Mouse (Mus musculus): ENCODE results near the gene Ppp1r12c. TPM values are rescaled to one million over a fixed set of nuclear protein-coding genes. Genes with fewer than 3 reads are reported as not detected.
A peak's percentile ranks its signal among the peaks of the same experiment; 100 is the strongest.

The Ppp1r12c gene
- polyA plus RNA-seq, 1 experiment from 2014 or later = 42.1 TPM

DNA sequence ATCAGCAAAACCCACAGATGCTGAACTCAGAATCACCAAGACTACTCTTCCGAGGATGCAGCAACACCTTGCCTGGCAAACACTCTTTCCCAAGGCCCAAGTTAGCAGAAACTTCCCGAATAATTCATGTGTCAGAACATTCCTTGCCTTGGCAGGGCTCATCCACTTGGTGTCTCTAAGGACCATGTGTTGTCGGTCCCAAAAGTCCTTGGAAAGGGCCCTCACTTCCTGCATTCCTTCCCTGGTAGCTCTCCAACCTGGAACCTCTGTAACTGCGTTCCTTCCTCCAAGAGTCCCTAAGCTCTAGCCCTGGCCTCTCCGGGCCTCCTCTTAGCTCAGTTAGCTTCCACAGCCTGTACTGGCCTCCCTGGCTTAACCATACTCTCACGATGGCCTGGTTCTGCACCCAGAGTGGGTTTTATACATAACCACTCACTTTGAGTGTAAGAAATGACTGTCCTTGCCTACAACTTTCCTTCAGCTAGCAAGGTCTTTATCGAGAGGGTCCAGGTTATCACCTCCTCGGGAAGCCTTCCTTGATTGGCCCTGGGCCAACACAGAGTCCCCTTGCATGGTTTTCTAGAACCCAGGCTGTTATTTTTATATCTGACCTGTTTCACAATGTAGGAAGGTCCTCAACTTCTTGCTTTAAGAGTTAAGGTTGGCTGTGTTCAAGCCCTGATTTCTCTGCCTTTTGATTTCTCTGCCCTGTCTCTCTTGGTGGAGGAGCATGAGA, 10.2 kb upstream of the Ppp1r12c start:
- peaks cover 17% of the 10 kb centered on the region for H3K4me1 ChIP-seq

DNA sequence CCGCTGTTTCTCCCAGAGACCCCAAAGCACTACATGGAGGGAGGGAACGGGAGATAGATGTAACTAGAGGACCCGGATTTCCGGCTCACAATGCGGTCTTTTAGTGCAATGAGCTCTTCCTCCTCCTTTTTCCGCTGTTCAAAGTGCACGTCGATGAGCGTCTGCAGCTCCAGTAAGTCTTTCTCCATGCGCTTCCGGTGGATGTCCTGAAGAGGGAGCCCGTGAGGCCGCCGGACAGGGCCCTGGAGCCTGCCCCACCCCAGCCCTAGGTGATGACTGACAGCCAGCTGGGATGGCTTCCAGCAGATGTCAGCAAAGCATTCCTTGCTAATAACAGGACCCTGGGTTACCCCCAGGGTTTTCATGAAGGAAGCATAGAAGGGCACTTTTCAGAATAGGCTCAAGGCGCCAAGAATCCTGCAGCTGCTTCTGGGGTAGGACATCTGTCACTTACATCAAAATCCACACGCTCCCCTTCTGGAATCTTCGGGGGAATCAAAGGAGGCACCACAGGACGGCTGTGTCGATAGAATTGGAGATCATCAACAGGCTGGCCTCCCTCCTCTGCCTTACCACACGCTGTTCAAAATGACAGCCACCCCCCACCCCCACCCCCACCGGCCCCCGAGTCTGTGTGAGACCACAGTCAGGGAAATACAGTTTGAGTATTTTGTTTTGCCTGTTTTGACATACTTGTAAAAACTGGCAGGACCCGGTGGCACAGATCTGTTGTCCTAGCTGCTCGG, 8.6 kb upstream of the Ppp1r12c start:
- H3K9me3 ChIP-seq (replicated peaks) = no peaks in the 10 kb centered on the region
- peak; percentile 82 for DNase-seq (ENCODE audit: low spot score)
- WGBS = 20% methylated on average over 24 of the region's 24 CpGs
- peaks cover 5% of the 10 kb centered on the region; the same call in 1 of the 2 replicates for H3K4me1 ChIP-seq
- H3K27ac ChIP-seq = no peak overlapping the region
- H3K36me3 ChIP-seq = no peaks in the 10 kb centered on the region
- H3K4me3 ChIP-seq = no peak overlapping the region
- H3K27me3 ChIP-seq (ENCODE audit: low read depth, poor library complexity, severe bottlenecking) = peaks cover 7% of the 10 kb centered on the region

More for the DNA sequence above, 10.2 kb upstream of the Ppp1r12c start:
- 81% methylated on average over 8 of the region's 8 CpGs for WGBS
- DNase-seq (ENCODE audit: low spot score) = no peak
- Histone ChIP-seq H3K27ac (no peak overlapping the region), H3K36me3 (no peaks in the 10 kb centered on the region), H3K4me3 (no peak overlapping the region), H3K9me3 (replicated peaks) (no peaks in the 10 kb centered on the region), H3K27me3 (ENCODE audit: low read depth, poor library complexity, severe bottlenecking) (peaks cover 7% of the 10 kb centered on the region)

DNA sequence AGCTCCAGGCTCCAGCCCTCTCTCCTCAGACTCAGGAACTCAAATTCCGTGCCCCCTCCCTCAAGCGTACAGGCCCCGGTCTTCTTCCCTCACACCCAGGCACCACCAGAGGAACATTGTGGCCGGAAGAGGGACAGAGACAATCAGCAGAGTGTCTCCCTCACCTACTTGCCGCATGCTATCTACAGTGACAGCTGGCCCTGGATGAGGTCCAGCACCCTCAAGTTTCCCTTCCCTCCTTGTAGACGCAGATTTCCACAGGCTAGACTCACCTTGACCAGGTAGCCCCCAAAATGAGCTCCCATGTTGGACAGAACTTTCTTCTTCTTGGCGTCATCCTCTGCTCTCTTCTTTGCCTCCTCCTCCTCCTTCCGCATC, 7.2 kb upstream of the Ppp1r12c start:
- Histone ChIP-seq H3K4me1 (peaks cover 5% of the 10 kb centered on the region; the same call in 1 of the 2 replicates), H3K27ac (no peak overlapping the region), H3K9me3 (replicated peaks) (no peaks in the 10 kb centered on the region), H3K36me3 (no peaks in the 10 kb centered on the region), H3K27me3 (ENCODE audit: low read depth, poor library complexity, severe bottlenecking) (peaks cover 7% of the 10 kb centered on the region), H3K4me3 (no peak overlapping the region)
- DNase-seq (ENCODE audit: low spot score) = no peak
- 90% methylated on average over 8 of the region's 8 CpGs for WGBS

DNA sequence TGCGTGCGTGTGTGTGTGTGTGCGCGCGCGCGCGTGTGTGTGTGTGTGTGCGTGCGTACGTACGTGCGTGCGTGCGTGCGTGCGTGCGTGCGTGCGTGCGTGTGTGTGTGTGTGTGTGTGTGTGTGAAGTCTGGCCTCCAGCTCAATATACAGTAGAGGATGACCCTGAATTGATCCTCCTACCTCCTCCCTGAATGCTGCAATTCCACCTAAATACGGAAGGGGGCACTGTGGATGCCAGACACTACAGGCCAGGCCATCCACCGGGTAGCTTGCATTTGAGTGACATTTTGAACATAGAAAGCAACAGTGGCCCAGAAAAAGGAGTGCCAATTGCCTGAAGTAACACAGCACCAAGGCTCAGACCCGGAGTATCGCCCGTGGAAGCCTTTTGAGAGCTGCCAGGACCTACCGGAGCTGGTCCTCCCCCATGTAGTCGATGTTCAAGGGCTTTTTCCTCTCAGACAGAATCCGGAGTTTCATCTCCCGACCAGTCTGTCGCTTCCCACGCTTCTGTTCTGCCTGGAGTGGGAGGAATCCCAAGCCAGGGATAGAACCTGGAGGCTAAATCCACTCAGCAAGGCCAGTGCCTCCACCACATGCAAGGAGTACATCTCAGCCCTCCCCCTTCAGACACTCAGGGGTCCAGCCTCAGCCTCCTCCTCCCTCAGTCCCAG, 6.7 kb upstream of the Ppp1r12c start:
- no peak overlapping the region for H3K4me3 ChIP-seq
- peaks cover 7% of the 10 kb centered on the region for H3K27me3 ChIP-seq (ENCODE audit: low read depth, poor library complexity, severe bottlenecking)
- no peak overlapping the region for H3K27ac ChIP-seq
- peaks cover 5% of the 10 kb centered on the region; the same call in 1 of the 2 replicates for H3K4me1 ChIP-seq
- DNase-seq (ENCODE audit: low spot score) = no peak
- no peaks in the 10 kb centered on the region for H3K36me3 ChIP-seq
- WGBS = 70% methylated on average over 32 of the region's 32 CpGs
- no peaks in the 10 kb centered on the region for H3K9me3 ChIP-seq (replicated peaks)

DNA sequence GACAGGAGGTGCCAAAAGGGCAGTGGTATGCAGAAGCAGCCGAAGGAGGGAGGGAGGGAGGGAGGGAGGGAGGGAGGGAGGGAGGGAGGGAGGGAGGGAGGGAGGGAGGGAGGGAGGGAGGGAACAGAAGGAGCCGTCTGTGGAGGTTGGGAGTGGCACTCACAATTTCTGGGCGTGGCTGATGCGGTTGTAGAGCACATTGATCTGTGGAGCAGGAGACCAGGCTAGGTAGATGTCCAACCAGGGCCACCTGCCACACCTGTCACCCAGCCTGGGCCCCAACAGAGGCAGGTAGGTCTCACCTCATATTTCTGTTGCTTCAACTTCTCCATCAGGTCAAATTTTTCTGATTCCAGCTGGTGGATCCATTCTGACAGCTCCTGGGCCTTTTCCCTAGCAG, 5.7 kb upstream of the Ppp1r12c start:
- DNase-seq (ENCODE audit: low spot score) = no peak
- Histone ChIP-seq H3K27me3 (ENCODE audit: low read depth, poor library complexity, severe bottlenecking) (peaks cover 7% of the 10 kb centered on the region), H3K36me3 (no peaks in the 10 kb centered on the region), H3K4me1 (peaks cover 5% of the 10 kb centered on the region; the same call in 1 of the 2 replicates), H3K27ac (no peak overlapping the region), H3K9me3 (replicated peaks) (no peaks in the 10 kb centered on the region), H3K4me3 (no peak overlapping the region)
- WGBS = 64% methylated on average over 3 of the region's 4 CpGs

DNA sequence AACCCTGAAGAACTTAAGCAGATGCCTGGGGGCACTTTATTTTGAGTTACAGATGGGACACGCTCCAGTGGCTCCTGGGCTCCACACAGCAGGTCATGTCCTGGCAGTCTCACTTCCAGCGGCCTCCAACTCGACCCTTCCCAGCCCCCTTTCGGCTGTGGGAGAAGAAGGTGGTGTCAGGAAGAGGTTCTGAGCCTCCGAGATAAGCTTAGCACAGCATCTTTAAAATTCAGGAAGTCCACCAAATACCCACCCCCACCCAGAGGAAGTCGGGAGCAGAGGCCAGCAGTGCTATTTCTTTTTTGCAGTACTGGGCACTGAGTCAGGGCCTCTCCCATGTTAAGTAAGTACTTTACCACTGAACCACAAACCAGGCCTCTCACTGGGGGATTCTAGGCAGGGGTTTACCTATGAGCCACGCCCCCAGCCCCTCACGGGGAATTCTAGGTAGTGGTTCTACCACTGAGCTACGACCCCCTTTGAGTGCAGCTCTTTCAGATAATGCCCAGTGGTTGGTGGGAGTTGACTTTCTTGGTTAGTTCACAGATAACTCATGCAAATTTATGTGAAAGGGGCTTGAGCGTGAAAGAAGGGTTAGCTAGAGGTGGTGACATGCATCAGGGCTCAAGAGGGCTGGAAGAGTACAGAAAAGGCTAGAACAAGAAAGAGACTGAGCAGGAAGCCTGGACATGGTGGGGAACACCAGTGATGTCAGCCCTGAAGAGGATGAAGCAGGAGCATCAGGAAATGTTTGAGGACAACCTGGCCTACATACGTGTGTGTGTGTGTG, 3.4 kb upstream of the Ppp1r12c start:
- DNase-seq (ENCODE audit: low spot score) = no peak
- H3K36me3 ChIP-seq = no peaks in the 10 kb centered on the region
- H3K27me3 ChIP-seq (ENCODE audit: low read depth, poor library complexity, severe bottlenecking) = peaks cover 7% of the 10 kb centered on the region
- H3K4me1 ChIP-seq = peaks cover 9% of the 10 kb centered on the region
- WGBS = 63% methylated on average over 11 of the region's 11 CpGs
- no peak overlapping the region for H3K4me3 ChIP-seq
- H3K27ac ChIP-seq = no peak overlapping the region
- no peaks in the 10 kb centered on the region for H3K9me3 ChIP-seq (replicated peaks)

DNA sequence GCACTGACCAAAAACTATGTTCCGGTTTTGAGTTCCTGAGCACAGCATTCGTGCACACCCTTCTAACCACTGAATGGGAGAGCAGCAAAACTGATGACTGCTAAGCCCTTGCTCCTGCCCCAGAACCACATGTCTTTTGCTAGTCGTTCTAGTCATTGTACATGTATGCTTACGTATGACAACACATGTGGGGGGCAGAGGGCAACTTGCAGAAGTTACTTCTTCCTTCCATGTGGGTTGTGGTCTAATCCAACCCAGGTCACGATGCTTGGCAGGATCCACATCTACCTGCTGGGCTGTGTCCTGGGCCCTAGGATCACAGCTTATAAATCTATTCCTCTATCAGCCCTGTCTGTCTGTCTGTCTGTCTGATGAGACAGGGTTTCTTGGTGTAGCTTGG, 2.4 kb upstream of the Ppp1r12c start:
- peaks cover 17% of the 10 kb centered on the region for H3K4me1 ChIP-seq
- DNase-seq (ENCODE audit: low spot score) = no peak
- H3K27ac ChIP-seq = no peak overlapping the region
- peaks cover 4% of the 10 kb centered on the region for H3K36me3 ChIP-seq
- H3K9me3 ChIP-seq (replicated peaks) = no peaks in the 10 kb centered on the region
- WGBS = 81% methylated on average over 5 of the region's 5 CpGs
- no peak overlapping the region for H3K4me3 ChIP-seq
- H3K27me3 ChIP-seq (ENCODE audit: low read depth, poor library complexity, severe bottlenecking) = peaks cover 3% of the 10 kb centered on the region

DNA sequence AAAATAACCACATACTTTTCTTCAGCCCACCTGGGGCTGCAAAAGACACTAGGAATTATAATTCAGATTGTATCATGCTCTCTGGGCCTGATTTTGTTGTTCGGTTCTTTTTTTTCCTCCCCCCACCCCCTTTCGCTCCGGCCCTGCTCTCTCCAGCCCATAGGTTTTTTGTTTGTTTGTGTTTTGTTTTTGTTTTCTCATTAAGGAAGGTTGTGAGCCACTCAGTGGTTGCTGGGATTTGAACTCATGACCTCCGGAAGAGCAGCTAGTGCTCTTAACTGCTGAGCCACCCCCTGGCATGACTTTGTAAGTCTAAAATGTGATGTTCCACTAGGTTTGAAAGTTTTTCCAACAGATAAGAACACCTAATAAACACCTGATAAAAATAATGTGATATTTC, 1.6 kb upstream of the Ppp1r12c start:
- Histone ChIP-seq H3K27me3 (ENCODE audit: low read depth, poor library complexity, severe bottlenecking) (no peaks in the 10 kb centered on the region), H3K27ac (no peak overlapping the region), H3K36me3 (peaks cover 5% of the 10 kb centered on the region), H3K4me3 (no peak overlapping the region), H3K4me1 (peaks cover 24% of the 10 kb centered on the region), H3K9me3 (replicated peaks) (no peaks in the 10 kb centered on the region)
- no peak for DNase-seq (ENCODE audit: low spot score)
- WGBS = 80% methylated on average over 4 of the region's 4 CpGs

DNA sequence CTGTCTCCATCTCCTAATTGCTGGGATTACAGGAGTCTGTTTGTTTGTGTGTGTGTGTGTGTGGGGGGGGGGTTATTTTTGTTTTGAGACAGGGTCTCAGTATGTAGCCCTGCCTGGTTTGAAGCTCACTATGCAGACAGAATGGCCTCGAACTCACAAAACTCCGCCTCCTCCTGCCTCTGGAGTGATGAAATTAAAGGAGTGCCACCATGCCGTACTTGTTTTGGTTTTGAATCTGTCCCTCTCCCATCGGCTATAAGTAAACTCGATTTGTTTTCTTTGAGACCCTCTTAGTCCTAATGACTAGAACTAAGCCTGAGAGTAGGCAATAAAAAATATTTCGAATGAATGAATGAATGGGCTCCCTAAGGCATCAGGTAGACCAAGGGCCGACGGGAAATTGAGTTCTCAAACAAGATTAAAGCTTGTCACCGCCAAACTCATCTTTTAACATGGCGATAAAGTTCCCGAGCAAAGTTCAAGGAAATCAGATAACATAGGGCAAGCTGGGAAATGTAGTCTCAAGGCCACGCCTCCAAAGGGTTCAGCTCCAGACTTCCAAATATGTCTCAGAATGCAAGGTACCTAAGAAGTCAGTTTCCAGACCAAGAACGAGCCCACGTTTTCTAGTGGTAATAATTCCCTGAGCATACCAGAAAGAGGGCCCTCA, 1.1 kb upstream of the Ppp1r12c start:
- Histone ChIP-seq H3K36me3 (peaks cover 5% of the 10 kb centered on the region), H3K4me1 (peaks cover 26% of the 10 kb centered on the region), H3K9me3 (replicated peaks) (no peaks in the 10 kb centered on the region), H3K27me3 (ENCODE audit: low read depth, poor library complexity, severe bottlenecking) (no peaks in the 10 kb centered on the region), H3K4me3 (peak overlapping the region; percentile 95), H3K27ac (peak overlapping the region; percentile 93)
- 16% methylated on average over 14 of the region's 14 CpGs for WGBS
- DNase-seq (ENCODE audit: low spot score) = no peak

DNA sequence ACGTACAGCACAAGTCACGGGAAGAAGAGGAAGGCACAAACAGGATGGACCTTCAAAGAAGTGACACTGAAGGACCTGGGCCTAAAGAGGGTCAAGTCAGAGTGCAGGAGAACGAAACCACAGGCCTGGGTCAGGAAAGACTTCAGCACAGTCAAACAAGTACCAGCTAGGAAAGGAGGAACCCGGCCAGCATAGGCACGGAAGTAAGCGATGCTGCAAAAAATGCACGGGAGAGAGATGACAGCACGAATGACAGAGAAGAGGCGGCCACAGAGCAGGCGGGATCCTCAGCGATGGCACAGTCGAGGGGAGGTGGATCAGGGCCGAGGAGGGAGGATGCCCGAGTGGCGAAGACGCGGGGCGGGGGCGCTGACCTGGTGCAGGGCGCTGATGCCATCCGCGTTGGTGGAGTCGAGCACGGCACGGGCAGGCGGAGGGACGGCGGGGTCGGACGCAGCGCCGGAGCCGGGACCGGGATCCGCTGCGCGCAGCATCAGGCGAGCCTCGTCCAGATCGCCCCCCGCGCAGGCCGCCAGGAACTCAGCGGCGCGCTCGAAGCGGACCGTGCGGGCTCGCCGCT, 498 bp downstream of the Ppp1r12c start:
- peak; percentile 68 for DNase-seq (ENCODE audit: low spot score)
- Histone ChIP-seq H3K27me3 (ENCODE audit: low read depth, poor library complexity, severe bottlenecking) (no peaks in the 10 kb centered on the region), H3K27ac (peak overlapping the region; percentile 93), H3K4me1 (peaks cover 26% of the 10 kb centered on the region), H3K36me3 (peaks cover 21% of the 10 kb centered on the region), H3K4me3 (peak overlapping the region; percentile 95), H3K9me3 (replicated peaks) (no peaks in the 10 kb centered on the region)
- under 1% methylated on average over 52 of the region's 52 CpGs for WGBS

DNA sequence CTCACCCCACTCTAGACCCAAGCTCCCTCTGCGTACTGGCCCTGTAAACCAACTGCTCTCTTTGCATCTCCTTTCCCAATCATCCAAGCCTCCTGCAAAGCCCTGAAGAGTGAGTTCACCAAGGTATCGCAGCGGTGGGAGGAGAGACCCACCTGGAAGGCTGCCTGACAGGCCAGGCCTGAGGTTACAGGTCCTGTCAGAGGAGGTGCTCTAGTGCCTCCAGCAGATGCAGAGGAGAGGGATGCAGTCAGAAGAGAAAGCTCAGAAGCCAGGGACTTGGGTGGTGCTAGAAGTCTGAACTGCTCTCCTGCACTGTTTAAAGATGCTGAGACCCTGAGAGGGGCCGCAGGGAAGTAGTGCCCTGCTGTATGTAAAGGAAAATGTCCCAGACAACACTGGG, 2.4 kb downstream of the Ppp1r12c start:
- peaks cover 26% of the 10 kb centered on the region for H3K4me1 ChIP-seq
- WGBS = 94% methylated on average over 4 of the region's 4 CpGs
- no peaks in the 10 kb centered on the region for H3K9me3 ChIP-seq (replicated peaks)
- no peak overlapping the region for H3K27ac ChIP-seq
- H3K4me3 ChIP-seq = 0 out of 2 replicates have a peak overlapping the region, but pooled peaks have one; percentile 95
- H3K36me3 ChIP-seq = peaks cover 40% of the 10 kb centered on the region
- no peak for DNase-seq (ENCODE audit: low spot score)
- no peaks in the 10 kb centered on the region for H3K27me3 ChIP-seq (ENCODE audit: low read depth, poor library complexity, severe bottlenecking)

DNA sequence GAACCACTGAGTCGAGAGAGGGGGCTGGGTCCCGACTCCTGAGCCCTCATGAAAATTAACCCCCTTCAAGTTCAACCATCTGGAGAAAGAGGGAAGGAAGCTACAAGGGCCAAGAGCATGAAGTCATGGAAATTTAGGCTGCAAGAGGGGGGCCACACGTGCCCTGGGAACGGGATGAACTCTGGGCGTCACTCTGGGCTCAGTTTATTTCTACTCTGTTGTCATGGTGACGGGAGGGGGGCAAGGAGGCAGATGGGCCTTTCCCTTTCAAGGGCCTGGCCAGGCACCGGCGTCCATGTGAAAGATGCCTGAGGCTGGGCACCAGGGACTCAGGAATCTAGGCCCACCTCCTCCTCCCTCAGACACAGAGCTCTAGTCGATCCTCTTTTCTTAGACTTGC, 3.2 kb downstream of the Ppp1r12c start:
- Histone ChIP-seq H3K4me1 (peaks cover 26% of the 10 kb centered on the region), H3K27ac (no peak overlapping the region), H3K9me3 (replicated peaks) (no peaks in the 10 kb centered on the region), H3K27me3 (ENCODE audit: low read depth, poor library complexity, severe bottlenecking) (no peaks in the 10 kb centered on the region), H3K36me3 (peaks cover 48% of the 10 kb centered on the region), H3K4me3 (no peak overlapping the region)
- 45% methylated on average over 9 of the region's 9 CpGs for WGBS
- no peak for DNase-seq (ENCODE audit: low spot score)

Measured in limb, embryonic 10.5 days (tissue).